Mouse (Mus musculus) limb, embryonic 14.5 days (tissue): ENCODE measurements around the gene Btbd3. TPM values are rescaled to one million over a fixed set of nuclear protein-coding genes. Genes with fewer than 3 reads are reported as not detected.

Experiments used
- ATAC-seq: fragments of 200-750 bp; cut with Nextera tagmentation; 2 replicates; pipeline ENCODE4 v1.8.0; 2017; ENCODE audit warnings: low read depth, moderate number of reproducible peaks, moderate TSS enrichment; ENCODE audit not compliant: low FRiP score
- DNase-seq: peaks from one replicate; pipeline ENCODE4 v3.0.0-alpha.2; 2015; ENCODE audit warnings: low spot score
- H3K27ac ChIP-seq: fragments of 300-500 bp; sonication (generic); replicated peaks from 2 replicates; pipeline ENCODE4 v1.5.1; 2014; ENCODE audit warnings: low read depth, mild to moderate bottlenecking, low read length, moderate library complexity, mixed read lengths
- H3K27me3 ChIP-seq: fragments of 300-500 bp; sonication (generic); 2 replicates; pipeline ENCODE4 v1.6.1; 2014; ENCODE audit warnings: low read length, mixed read lengths; ENCODE audit not compliant: control insufficient read depth, insufficient read depth
- H3K36me3 ChIP-seq: fragments of 300-500 bp; sonication (generic); 2 replicates; pipeline ENCODE4 v1.6.1; 2014; ENCODE audit warnings: mild to moderate bottlenecking, low read length, moderate library complexity, mixed read lengths; ENCODE audit not compliant: control insufficient read depth, insufficient read depth
- H3K4me1 ChIP-seq: fragments of 300-500 bp; sonication (generic); 2 replicates; pipeline ENCODE4 v1.6.1; 2014; ENCODE audit warnings: antibody characterized with exemption, low read length, mixed read lengths; ENCODE audit not compliant: control insufficient read depth, insufficient read depth
- H3K4me2 ChIP-seq: fragments of 300-500 bp; sonication (generic); replicated peaks from 2 replicates; pipeline ENCODE4 v1.6.1; 2014; ENCODE audit warnings: low read depth, mild to moderate bottlenecking, low read length, moderate library complexity; ENCODE audit not compliant: severe bottlenecking
- H3K4me3 ChIP-seq: fragments of 300-500 bp; sonication (generic); replicated peaks from 2 replicates; pipeline ENCODE4 v1.5.1; 2014; ENCODE audit warnings: low read length
- H3K9ac ChIP-seq: fragments of 300-500 bp; sonication (generic); 2 replicates; pipeline ENCODE4 v1.6.1; 2014; ENCODE audit warnings: mild to moderate bottlenecking, low read depth, low read length, moderate library complexity; ENCODE audit not compliant: severe bottlenecking
- H3K9me3 ChIP-seq: fragments of 300-500 bp; sonication (generic); 2 replicates; pipeline ENCODE4 v1.6.1; 2016; ENCODE audit warnings: low read length; ENCODE audit not compliant: control insufficient read depth
- POLR2A ChIP-seq: fragments of 200-500 bp; IDR thresholded peaks from 2 replicates; pipeline ENCODE4 v1.8.0; 2012; ENCODE audit warnings: inconsistent platforms, mild to moderate bottlenecking, moderate library complexity, borderline replicate concordance; ENCODE audit not compliant: insufficient read depth, insufficient read length; ENCODE audit errors: extremely low read depth
- WGBS: fragments of 180-500 bp; shearing (Covaris S2); extraction: QIAGEN DNeasy Blood & Tissue Kit; methylation state at CpG from one replicate; pipeline ENCODE4 v1.1.7; 2014; 5-methylcytosine and 5-hydroxymethylcytosine counted together
- polyA plus RNA-seq, 2 experiments: library from polyadenylated mRNA; depleted of rRNA in 1 of 2; stranded (reverse) in 1 of 2; unstranded in 1 of 2; fragments of >200 nt; fragmentation: Nextera tagmentation in 1 of 2; extraction: Ambion mirVana in 1 of 2; gene quantifications; 2 replicates each; pipeline versions ENCODE4 v1.2.1 to v1.2.3; 2012 to 2014

Btbd3 gene
- polyA plus RNA-seq, 2 experiments, result 33.8 to 39.0 TPM

DNA sequence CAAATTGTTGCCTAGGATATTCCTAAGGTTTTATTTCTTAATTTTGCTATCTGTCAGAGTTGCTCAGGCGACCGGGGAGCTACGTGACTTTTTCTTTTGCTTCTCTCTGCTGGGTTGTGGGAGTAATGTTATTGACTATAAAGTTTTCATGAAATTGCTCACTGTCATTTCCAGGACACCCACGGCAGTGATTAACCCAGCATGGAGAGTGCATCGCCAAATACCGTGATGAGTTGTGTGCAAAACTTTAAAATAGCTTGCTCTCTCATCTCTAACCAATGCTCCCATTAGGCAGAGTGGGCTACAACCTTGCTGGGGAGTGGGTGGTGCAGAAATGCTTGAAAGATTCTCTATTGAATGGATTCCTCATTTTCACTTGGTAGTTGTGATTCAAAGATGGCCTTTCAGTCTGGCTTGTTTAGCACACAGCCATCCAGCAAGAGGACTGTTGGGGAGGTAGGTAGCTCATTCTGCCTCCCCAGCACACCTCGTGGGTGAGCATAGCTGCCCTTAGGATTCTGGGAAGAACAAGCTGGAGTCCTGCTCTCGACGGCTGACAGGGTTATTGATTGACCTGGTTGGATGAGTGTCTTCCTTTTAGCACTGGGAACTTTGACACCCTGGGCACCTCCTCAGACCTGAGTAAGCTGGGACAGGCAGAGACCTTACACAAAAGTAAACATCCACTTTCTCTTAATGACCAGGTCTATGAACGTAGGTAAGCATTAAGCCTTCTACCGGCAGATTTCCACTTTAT, 298.9 kb downstream of the Btbd3 start:
- TF ChIP-seq POLR2A, result no peak
- WGBS, result 82% methylated on average over 11 of the region's 11 CpGs
- Histone ChIP-seq H3K4me2 (no peak overlapping the region), H3K9ac (no peak overlapping the region), H3K4me1 (no peaks in the 10 kb centered on the region), H3K36me3 (no peaks in the 10 kb centered on the region), H3K4me3 (no peak overlapping the region), H3K27me3 (no peaks in the 10 kb centered on the region), H3K27ac (no peak overlapping the region), H3K9me3 (no peaks in the 10 kb centered on the region)
- no peak for DNase-seq
- no peak for ATAC-seq

DNA sequence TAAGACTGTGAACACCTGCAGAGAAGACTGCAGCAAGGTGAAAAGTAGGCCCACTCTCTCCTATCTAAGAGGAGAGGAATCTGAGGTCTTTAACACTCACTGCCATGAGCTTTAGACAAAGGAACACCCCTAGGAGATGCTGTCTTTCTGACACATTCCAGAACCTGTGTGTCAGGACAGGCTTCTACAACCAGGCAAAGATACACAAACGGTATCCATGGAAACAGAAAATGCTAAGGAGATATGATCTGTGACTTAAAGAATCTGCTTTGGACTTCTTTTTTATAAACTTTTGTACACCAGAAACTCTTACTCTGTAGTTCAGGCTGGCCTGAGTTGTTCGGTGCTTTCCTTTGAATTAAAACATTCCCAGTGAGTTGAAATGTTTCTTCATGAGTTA, 329.6 kb downstream of the Btbd3 start:
- no peaks in the 10 kb centered on the region for H3K4me1 ChIP-seq
- no peak overlapping the region for H3K9ac ChIP-seq
- ATAC-seq, result no peak
- 80% methylated on average over 2 of the region's 2 CpGs for WGBS
- TF ChIP-seq POLR2A, result no peak
- no peak overlapping the region for H3K4me2 ChIP-seq
- no peak overlapping the region for H3K4me3 ChIP-seq
- no peaks in the 10 kb centered on the region for H3K9me3 ChIP-seq
- H3K36me3 ChIP-seq, result no peaks in the 10 kb centered on the region
- DNase-seq, result no peak
- no peak overlapping the region for H3K27ac ChIP-seq
- no peaks in the 10 kb centered on the region for H3K27me3 ChIP-seq

DNA sequence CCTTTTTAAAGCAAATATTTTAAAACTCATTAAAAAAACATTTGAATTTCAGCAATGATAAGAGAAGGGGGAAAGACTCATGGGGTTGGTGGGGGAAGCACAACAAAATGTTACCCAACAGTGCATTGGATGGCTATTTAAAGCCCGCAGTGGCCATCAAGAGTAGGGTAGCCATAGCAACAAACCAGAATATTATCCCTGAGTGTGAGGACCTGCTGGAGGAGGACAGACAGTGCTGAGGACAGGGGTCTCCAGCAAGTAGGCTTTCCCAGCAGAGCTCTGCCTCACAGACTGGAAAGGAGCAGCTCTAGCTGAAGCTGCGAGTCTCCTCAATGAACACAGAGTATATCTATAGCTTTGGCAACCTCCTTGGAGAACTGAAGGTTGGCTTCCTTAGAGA, 331.0 kb downstream of the Btbd3 start:
- H3K27me3 ChIP-seq, result no peaks in the 10 kb centered on the region
- 77% methylated on average over 2 of the region's 2 CpGs for WGBS
- no peaks in the 10 kb centered on the region for H3K9me3 ChIP-seq
- ATAC-seq (no peak), DNase-seq (no peak)
- no peak overlapping the region for H3K9ac ChIP-seq
- TF ChIP-seq POLR2A, result no peak
- no peak overlapping the region for H3K4me3 ChIP-seq
- no peak overlapping the region for H3K4me2 ChIP-seq
- no peak overlapping the region for H3K27ac ChIP-seq
- no peaks in the 10 kb centered on the region for H3K36me3 ChIP-seq
- H3K4me1 ChIP-seq, result no peaks in the 10 kb centered on the region

- H3K4me2 ChIP-seq, result no peak overlapping the region
- DNase-seq (no peak), ATAC-seq (no peak)
- 73% methylated on average over 7 of the region's 7 CpGs for WGBS
- TF ChIP-seq POLR2A, result no peak
- H3K4me3 ChIP-seq, result no peak overlapping the region
- H3K27ac ChIP-seq, result no peak overlapping the region
- no peaks in the 10 kb centered on the region for H3K9me3 ChIP-seq
- H3K4me1 ChIP-seq, result no peaks in the 10 kb centered on the region
- H3K27me3 ChIP-seq, result no peaks in the 10 kb centered on the region
- H3K36me3 ChIP-seq, result no peaks in the 10 kb centered on the region
- no peak overlapping the region for H3K9ac ChIP-seq
These were observed 331.6 kb downstream of the Btbd3 start for GRCm38 (mm10) chr2:138587795-138588545.

GRCm38 (mm10) chr2:138589105-138589504, 332.7 kb downstream of the Btbd3 start:
- no peak overlapping the region for H3K4me2 ChIP-seq
- no peaks in the 10 kb centered on the region for H3K36me3 ChIP-seq
- H3K4me3 ChIP-seq, result no peak overlapping the region
- no peak for DNase-seq
- no peaks in the 10 kb centered on the region for H3K27me3 ChIP-seq
- TF ChIP-seq POLR2A, result no peak
- no peaks in the 10 kb centered on the region for H3K4me1 ChIP-seq
- H3K9me3 ChIP-seq, result no peaks in the 10 kb centered on the region
- no peak overlapping the region for H3K27ac ChIP-seq
- no peak overlapping the region for H3K9ac ChIP-seq
- 77% methylated on average over 3 of the region's 3 CpGs for WGBS
- ATAC-seq, result no peak
